Mouse (Mus musculus) midbrain, embryonic 16.5 days (tissue): ENCODE results near the gene BC030500. TPM values are rescaled to one million over a fixed set of nuclear protein-coding genes. Genes with fewer than 3 reads are reported as not detected.
A peak's percentile ranks its signal among the peaks of the same experiment; 100 is the strongest.

ENCODE experiments used
- ATAC-seq: fragments of 200-750 bp; cut with Nextera tagmentation; 2 replicates; pipeline ENCODE4 v1.8.0; 2017; ENCODE audit warnings: moderate TSS enrichment
- H3K27ac ChIP-seq: fragments of 300-500 bp; sonication (generic); 2 replicates; pipeline ENCODE4 v1.5.1; 2014; ENCODE audit warnings: mild to moderate bottlenecking, low read length, mixed read lengths
- H3K27me3 ChIP-seq: fragments of 300-500 bp; sonication (generic); 2 replicates; pipeline ENCODE4 v1.6.1; 2014; ENCODE audit warnings: low read depth, low read length, mixed read lengths; ENCODE audit not compliant: control insufficient read depth, insufficient read depth
- H3K36me3 ChIP-seq: fragments of 300-500 bp; sonication (generic); 2 replicates; pipeline ENCODE4 v1.6.1; 2014; ENCODE audit warnings: mild to moderate bottlenecking, low read length, moderate library complexity, mixed read lengths; ENCODE audit not compliant: control insufficient read depth, insufficient read depth
- H3K4me1 ChIP-seq: fragments of 300-500 bp; sonication (generic); 2 replicates; pipeline ENCODE4 v1.6.1; 2014; ENCODE audit warnings: mild to moderate bottlenecking, low read length, mixed read lengths; ENCODE audit not compliant: control insufficient read depth, insufficient read depth
- H3K4me2 ChIP-seq: fragments of 300-500 bp; sonication (generic); 2 replicates; pipeline ENCODE4 v1.6.1; 2014; ENCODE audit warnings: mild to moderate bottlenecking, low read length, mixed read lengths
- H3K4me3 ChIP-seq: fragments of 300-500 bp; sonication (generic); 2 replicates; pipeline ENCODE4 v1.5.1; 2014; ENCODE audit warnings: low read depth, mild to moderate bottlenecking, low read length, moderate library complexity, mixed read lengths
- H3K9ac ChIP-seq: fragments of 300-500 bp; sonication (generic); 2 replicates; pipeline ENCODE4 v1.6.1; 2014; ENCODE audit warnings: low read depth, low read length, mixed read lengths
- H3K9me3 ChIP-seq: fragments of 300-500 bp; sonication (generic); replicated peaks from 2 replicates; pipeline ENCODE4 v1.6.1; 2014; ENCODE audit warnings: mild to moderate bottlenecking, low read length, mixed read lengths; ENCODE audit not compliant: control insufficient read depth, poor library complexity, severe bottlenecking
- WGBS: fragments of 180-500 bp; shearing (Covaris S2); extraction: QIAGEN DNeasy Blood & Tissue Kit; methylation state at CpG from one replicate; pipeline ENCODE4 v1.1.7; 2014; 5-methylcytosine and 5-hydroxymethylcytosine counted together
- polyA plus RNA-seq: library from polyadenylated mRNA; unstranded; fragments of >200 nt; fragmentation: Nextera tagmentation; extraction: Ambion mirVana; gene quantifications from 2 replicates; pipeline ENCODE4 v1.2.1, GENCODE M21; 2015

Gene BC030500
- polyA plus RNA-seq = 20.7 and 20.8 TPM in 2 replicates

DNA sequence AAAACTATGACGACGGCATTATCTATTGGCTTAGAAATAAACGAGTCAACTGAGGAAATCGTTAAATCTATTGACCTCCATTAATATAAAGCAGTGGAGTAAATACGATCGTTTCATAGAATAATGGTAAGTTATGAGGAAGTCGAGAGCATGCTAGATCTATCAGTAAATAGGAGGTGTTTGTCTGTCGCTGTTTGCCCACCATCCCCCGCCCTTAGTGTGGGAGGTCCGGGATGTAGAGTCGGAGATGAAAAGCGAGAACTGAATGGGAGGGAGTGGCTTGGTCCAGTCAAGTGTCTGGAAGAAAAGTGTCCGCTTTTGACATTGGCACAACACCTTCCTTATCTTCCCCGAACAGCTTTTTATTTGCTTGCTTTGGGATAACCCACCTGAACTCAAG is at the start of gene BC030500:
TSS of gene BC030500 (plus strand) at position 79 of the 400 bp plus-strand sequence.
- peaks cover 3% of the 10 kb centered on the region for H3K4me1 ChIP-seq
- 5% methylated on average over 14 of the region's 14 CpGs for WGBS
- no peaks in the 10 kb centered on the region for H3K9me3 ChIP-seq
- ATAC-seq = peak; percentile 48; the same call in 1 of the 2 replicates
- H3K27me3 ChIP-seq = no peaks in the 10 kb centered on the region
- no peaks in the 10 kb centered on the region for H3K36me3 ChIP-seq
- H3K4me2 ChIP-seq = peak within 1 kb of the TSS; percentile 82
- H3K27ac ChIP-seq = peak within 1 kb of the TSS; percentile 86
- peak within 1 kb of the TSS; percentile 87 for H3K9ac ChIP-seq
- peak within 1 kb of the TSS; percentile 69 for H3K4me3 ChIP-seq

DNA sequence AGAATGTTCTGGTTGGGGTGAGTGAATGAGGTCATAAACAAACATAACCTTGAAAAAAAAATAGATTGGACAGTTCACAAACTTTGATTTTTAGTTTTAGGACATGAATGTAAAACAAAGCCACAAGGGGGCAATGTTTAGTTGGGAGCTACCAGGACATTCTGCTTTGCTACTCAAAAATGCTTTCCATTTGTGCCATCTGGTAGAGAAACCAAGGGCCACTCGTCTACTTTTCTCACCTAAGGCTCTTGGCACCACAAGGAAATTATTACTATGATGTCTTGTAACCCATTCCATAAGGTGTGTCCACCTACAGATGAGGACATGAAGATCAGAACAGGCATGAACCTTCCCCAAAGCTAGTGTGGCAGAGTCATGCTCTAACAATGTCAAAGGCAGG is 25.1 kb upstream of the BC030500 start:
- H3K4me2 ChIP-seq = no peak overlapping the region
- ATAC-seq = no peak
- no peaks in the 10 kb centered on the region for H3K4me1 ChIP-seq
- WGBS = 21% methylated on average over 1 of the region's 1 CpGs
- no peaks in the 10 kb centered on the region for H3K9me3 ChIP-seq
- H3K36me3 ChIP-seq = no peaks in the 10 kb centered on the region
- no peak overlapping the region for H3K27ac ChIP-seq
- H3K4me3 ChIP-seq = no peak overlapping the region
- no peaks in the 10 kb centered on the region for H3K27me3 ChIP-seq
- no peak overlapping the region for H3K9ac ChIP-seq

DNA sequence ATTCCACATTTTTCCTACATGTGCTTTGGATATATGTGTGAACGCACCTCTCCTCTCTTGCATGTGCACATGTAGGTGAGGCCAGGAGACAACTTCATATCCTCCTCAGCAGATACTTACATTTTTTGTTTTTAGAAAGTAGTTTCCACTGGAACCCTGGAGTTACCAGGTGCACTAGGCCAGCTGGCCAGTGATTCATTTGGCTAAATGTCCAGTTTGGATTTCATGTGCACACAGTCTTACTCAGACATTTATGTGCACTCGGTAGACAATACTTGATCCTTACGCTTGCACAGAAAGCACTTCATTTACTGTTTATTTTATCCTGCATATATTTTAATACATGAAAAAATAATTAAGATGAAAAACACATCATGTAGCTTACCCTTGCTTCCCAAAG is 21.0 kb upstream of the BC030500 start:
- Histone ChIP-seq H3K27ac (no peak overlapping the region), H3K4me1 (no peaks in the 10 kb centered on the region), H3K36me3 (no peaks in the 10 kb centered on the region), H3K4me3 (no peak overlapping the region), H3K27me3 (no peaks in the 10 kb centered on the region), H3K9me3 (no peaks in the 10 kb centered on the region), H3K9ac (no peak overlapping the region), H3K4me2 (no peak overlapping the region)
- WGBS = 91% methylated on average over 3 of the region's 3 CpGs
- no peak for ATAC-seq

- peak; percentile 54; the same call in 1 of the 2 replicates for ATAC-seq
- Histone ChIP-seq H3K4me2 (no peak overlapping the region), H3K4me1 (no peaks in the 10 kb centered on the region), H3K4me3 (no peak overlapping the region), H3K27ac (no peak overlapping the region), H3K9me3 (no peaks in the 10 kb centered on the region), H3K36me3 (no peaks in the 10 kb centered on the region), H3K27me3 (no peaks in the 10 kb centered on the region), H3K9ac (no peak overlapping the region)
- WGBS = 37% methylated on average over 6 of the region's 6 CpGs
Measured at GRCm38 (mm10) chr8:58895960-58896359, 15.6 kb upstream of the BC030500 start.

GRCm38 (mm10) chr8:58904465-58904864 is 7.1 kb upstream of the BC030500 start:
- H3K27ac ChIP-seq = no peak overlapping the region
- H3K27me3 ChIP-seq = no peaks in the 10 kb centered on the region
- H3K4me2 ChIP-seq = no peak overlapping the region
- H3K9ac ChIP-seq = no peak overlapping the region
- WGBS = 4% methylated on average over 2 of the region's 2 CpGs
- no peak for ATAC-seq
- no peak overlapping the region for H3K4me3 ChIP-seq
- no peaks in the 10 kb centered on the region for H3K9me3 ChIP-seq
- H3K4me1 ChIP-seq = no peaks in the 10 kb centered on the region
- H3K36me3 ChIP-seq = no peaks in the 10 kb centered on the region

DNA sequence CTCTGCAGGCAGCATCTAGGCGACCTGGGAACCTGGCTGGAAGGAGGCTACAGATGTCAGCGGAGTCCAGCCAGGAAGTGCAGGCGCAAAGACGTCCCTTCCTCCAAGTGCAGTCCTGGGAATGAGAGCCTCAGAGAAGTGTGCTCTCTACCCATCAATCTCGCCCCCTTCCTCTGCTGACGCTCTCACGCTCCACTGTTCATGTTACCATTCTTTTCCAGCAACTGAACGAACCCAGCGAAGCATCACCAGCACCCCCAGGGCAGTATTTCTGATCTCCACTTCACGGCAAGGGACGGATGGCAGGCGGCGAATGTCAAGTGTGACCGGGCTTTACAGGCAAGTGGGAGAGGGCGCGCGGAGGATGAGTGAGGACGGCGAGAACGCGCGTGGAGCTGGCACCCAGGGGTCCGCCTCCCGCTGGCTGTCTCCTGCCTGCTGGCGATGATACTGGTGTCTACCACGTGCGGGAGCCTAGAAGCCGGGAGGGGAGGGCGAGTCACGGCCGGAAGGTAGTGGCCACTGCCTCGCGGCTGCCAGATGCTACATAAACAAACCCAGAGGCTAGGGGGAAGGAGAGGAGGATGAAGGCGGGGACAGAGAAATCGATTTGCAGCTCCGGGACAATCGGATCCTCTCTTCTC is 763 bp downstream of the BC030500 start, which contains the start of gene Galntl6:
TSS of gene Galntl6 (minus strand) at position 445 of the 644 bp plus-strand sequence.
- WGBS = under 1% methylated on average over 37 of the region's 37 CpGs
- Histone ChIP-seq H3K36me3 (no peaks in the 10 kb centered on the region), H3K27me3 (no peaks in the 10 kb centered on the region), H3K9ac (peak within 1 kb of the TSS; percentile 87), H3K9me3 (no peaks in the 10 kb centered on the region), H3K27ac (peak within 1 kb of the TSS; percentile 86), H3K4me2 (peak within 1 kb of the TSS; percentile 82), H3K4me3 (peak within 1 kb of the TSS; percentile 69), H3K4me1 (peaks cover 3% of the 10 kb centered on the region)
- ATAC-seq = peak; percentile 81

- H3K4me3 ChIP-seq = peak overlapping the region; percentile 69
- H3K27ac ChIP-seq = peak overlapping the region; percentile 86
- peaks cover 3% of the 10 kb centered on the region for H3K4me1 ChIP-seq
- no peaks in the 10 kb centered on the region for H3K27me3 ChIP-seq
- WGBS = 3% methylated on average over 30 of the region's 30 CpGs
- H3K36me3 ChIP-seq = no peaks in the 10 kb centered on the region
- H3K9me3 ChIP-seq = no peaks in the 10 kb centered on the region
- peak overlapping the region; percentile 87 for H3K9ac ChIP-seq
- ATAC-seq = peak; percentile 76
- peak overlapping the region; percentile 82 for H3K4me2 ChIP-seq
Measured at GRCm38 (mm10) chr8:58912840-58913639, 1.5 kb downstream of the BC030500 start.

GRCm38 (mm10) chr8:58913640-58913968 is 2.0 kb downstream of the BC030500 start:
- Histone ChIP-seq H3K9me3 (no peaks in the 10 kb centered on the region), H3K4me2 (peak overlapping the region; percentile 82), H3K27ac (no peak overlapping the region; the same call in 1 of the 2 replicates), H3K4me1 (peaks cover 3% of the 10 kb centered on the region), H3K27me3 (no peaks in the 10 kb centered on the region), H3K36me3 (no peaks in the 10 kb centered on the region), H3K9ac (peak overlapping the region; percentile 87; the same call in 1 of the 2 replicates), H3K4me3 (peak overlapping the region; percentile 69)
- whole genome bisulfite sequencing = 73% methylated on average over 2 of the region's 3 CpGs
- ATAC-seq = no peak

DNA sequence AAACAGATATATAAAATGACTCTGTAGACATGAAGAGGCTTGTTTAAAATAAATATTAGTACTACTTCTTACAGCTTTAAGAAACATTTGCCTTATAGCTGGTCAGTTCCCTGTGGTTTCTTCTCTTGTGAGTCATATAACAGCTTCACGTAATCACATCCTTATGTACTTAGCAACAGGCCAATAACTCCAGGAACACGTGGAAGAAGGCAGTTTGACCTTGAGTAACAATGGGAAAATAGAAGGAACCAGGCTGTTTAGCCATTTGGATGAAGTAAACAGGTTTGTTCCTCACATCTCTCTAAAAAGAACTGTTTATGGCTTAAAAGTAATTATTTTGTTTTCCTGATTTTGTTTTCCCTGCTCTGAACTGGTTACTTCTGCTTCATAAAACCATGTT is 3.6 kb downstream of the BC030500 start:
- Histone ChIP-seq H3K4me2 (no peak overlapping the region), H3K27me3 (no peaks in the 10 kb centered on the region), H3K4me3 (no peak overlapping the region), H3K36me3 (no peaks in the 10 kb centered on the region), H3K9ac (no peak overlapping the region), H3K27ac (no peak overlapping the region), H3K9me3 (no peaks in the 10 kb centered on the region), H3K4me1 (peaks cover 3% of the 10 kb centered on the region)
- no peak for ATAC-seq
- 66% methylated on average over 2 of the region's 2 CpGs for WGBS
